Mouse (Mus musculus): ENCODE data around the gene Rad51ap2. TPM values are rescaled to one million over a fixed set of nuclear protein-coding genes. Genes with fewer than 3 reads are reported as not detected.

Rad51ap2 gene
- polyA plus RNA-seq, 1 experiment from 2014 or later = 0.09 TPM

Other genes with a start within 250 kb of the Rad51ap2 start
- gene Msgn1, start 247.1 kb upstream of the Rad51ap2 start, polyA plus RNA-seq (2014; fragmentation: Nextera tagmentation; extraction: Ambion mirVana) = 0.34 TPM in 1 of 2 replicates, not detected in the other
- gene Gen1, start 190.3 kb upstream of the Rad51ap2 start, polyA plus RNA-seq (2014; fragmentation: Nextera tagmentation; extraction: Ambion mirVana) = 14.9 and 19.3 TPM in 2 replicates
- 138 and 143 TPM in 2 replicates for gene Smc6, start 190.2 kb upstream of the Rad51ap2 start, polyA plus RNA-seq (2014; fragmentation: Nextera tagmentation; extraction: Ambion mirVana)
- 0.28 and 0.67 TPM in 2 replicates for gene Vsnl1, start 19.5 kb upstream of the Rad51ap2 start, polyA plus RNA-seq (2014; fragmentation: Nextera tagmentation; extraction: Ambion mirVana)

All from limb, embryonic 11.5 days (tissue).